ENCODE assay signal across 7 mouse cellular contexts in the genomic region with DNA sequence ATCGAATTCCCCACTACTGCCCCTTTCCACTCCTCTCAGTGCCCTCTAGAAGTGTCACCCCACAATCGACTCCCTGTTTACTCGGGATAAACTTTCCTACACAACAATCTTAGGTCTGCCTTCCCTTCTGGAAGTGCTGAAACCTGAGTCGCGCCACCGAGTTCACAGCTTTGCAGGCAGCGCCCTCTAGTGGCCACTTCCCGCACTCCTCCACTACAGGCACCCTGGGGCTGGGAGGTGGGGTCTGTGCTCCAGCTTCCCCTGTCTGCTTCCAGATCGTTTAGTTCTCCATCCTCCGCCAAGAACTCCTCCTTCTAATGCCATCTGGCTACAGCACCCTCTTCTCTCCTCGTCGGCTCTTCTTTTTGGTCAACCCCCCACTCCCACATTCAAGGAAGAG. TPM values are rescaled to one million over a fixed set of nuclear protein-coding genes. Genes with fewer than 3 reads are reported as not detected.
DNase-seq lines count a peak whose midpoint lies in the region; ATAC-seq lines count a peak whose summit lies in the region.

No protein-coding gene starts in this region.

- peaks cover 30% of the 10 kb centered on the region for H3K27me3 ChIP-seq in limb, embryonic 12.5 days
- H3K27me3 ChIP-seq in midbrain, embryonic 14.5 days (ENCODE audit: control insufficient read depth, insufficient read depth, low read length) = no peaks in the 10 kb centered on the region

- no peak overlapping the region for H3K27ac ChIP-seq in limb, embryonic 12.5 days
- H3K27ac ChIP-seq in midbrain, embryonic 14.5 days (replicated peaks; ENCODE audit: low read depth, low read length) = no peak overlapping the region

- H3K9ac ChIP-seq in limb, embryonic 12.5 days (replicated peaks) = no peak overlapping the region
- H3K9ac ChIP-seq in midbrain, embryonic 14.5 days (replicated peaks; ENCODE audit: low read length) = no peak overlapping the region

- peaks cover 6% of the 10 kb centered on the region; the same call in 1 of the 2 replicates for H3K4me1 ChIP-seq in limb, embryonic 12.5 days (replicated peaks)
- no peaks in the 10 kb centered on the region for H3K4me1 ChIP-seq in midbrain, embryonic 14.5 days (ENCODE audit: control insufficient read depth, insufficient read depth, low read length)

- H3K36me3 ChIP-seq in limb, embryonic 12.5 days = no peaks in the 10 kb centered on the region
- no peaks in the 10 kb centered on the region for H3K36me3 ChIP-seq in midbrain, embryonic 14.5 days (ENCODE audit: control insufficient read depth, insufficient read depth, low read length)

- 5% methylated on average over 12 of the region's 12 CpGs for WGBS in limb, embryonic 12.5 days
- WGBS in midbrain, embryonic 14.5 days = 20% methylated on average over 12 of the region's 12 CpGs

- H3K4me3 ChIP-seq in limb, embryonic 12.5 days (replicated peaks) = no peak overlapping the region
- no peak overlapping the region for H3K4me3 ChIP-seq in midbrain, embryonic 14.5 days (replicated peaks; ENCODE audit: low read depth, low read length)

- no peak for ATAC-seq in limb, embryonic 12.5 days (ENCODE audit: insufficient number of reproducible peaks, insufficient read depth, low FRiP score, low TSS enrichment, low read depth)
- peak; percentile 48; the same call in 1 of the 2 replicates for ATAC-seq in midbrain, embryonic 14.5 days (ENCODE audit: low FRiP score, low TSS enrichment)

- peak; percentile 83 for DNase-seq in adrenal gland, postnatal 10 days
- peak; percentile 72 for DNase-seq in embryo, embryonic 9.5 days (ENCODE audit: extremely low spot score)
- peak; percentile 53 to 86 for DNase-seq in heart, adult 18-20 months
- DNase-seq in kidney, adult 18-20 months = peak; percentile 72
- DNase-seq in midbrain, embryonic 14.5 days = peak; percentile 85
- DNase-seq in spleen, adult 12 weeks (ENCODE audit: low spot score) = peak; percentile 22

- H3K4me2 ChIP-seq in limb, embryonic 12.5 days = peak overlapping the region; percentile 48
- peak overlapping the region; percentile 22; the same call in 1 of the 2 replicates for H3K4me2 ChIP-seq in midbrain, embryonic 14.5 days (ENCODE audit: low read length)

- no peaks in the 10 kb centered on the region for H3K9me3 ChIP-seq in limb, embryonic 12.5 days
- no peaks in the 10 kb centered on the region for H3K9me3 ChIP-seq in midbrain, embryonic 14.5 days (ENCODE audit: control insufficient read depth, low read length)

RNA-seq across cellular contexts. Expression of gene Rtl9, which starts 40.6 kb away (rescaled TPM):
- total RNA-seq in adrenal gland, postnatal 10 days (2021) = 1 to 10 TPM in 1 of 2 experiments, under 1 TPM in 1; 0.60 to 1.3 TPM
- under 1 TPM; 0.05 to 0.26 TPM for total RNA-seq in heart, adult 18-20 months (2021)
- 0.29 and 0.54 TPM in 2 replicates for polyA plus RNA-seq in limb, embryonic 12.5 days (2016; fragmentation: Nextera tagmentation; extraction: Ambion mirVana)
- polyA plus RNA-seq in midbrain, embryonic 14.5 days (2014; fragmentation: Nextera tagmentation; extraction: Ambion mirVana) = 0.63 and 0.66 TPM in 2 replicates

Comparison
In these comparisons a context has a peak if more than half of its experiments do, and no peak if none do; other contexts are left out.
1. DNase-seq: peak in every context shown above with its lines; median percentile 85 in midbrain, embryonic 14.5 days; 83 in adrenal gland, postnatal 10 days; 72 in embryo, embryonic 9.5 days; 72 in kidney, adult 18-20 months; 70 in heart, adult 18-20 months; 22 in spleen, adult 12 weeks.